Mouse (Mus musculus): Measurements from ENCODE around the gene Dab2ip. TPM values are rescaled to one million over a fixed set of nuclear protein-coding genes. Genes with fewer than 3 reads are reported as not detected.

The Dab2ip gene
- polyA plus RNA-seq, 1 experiment from 2014 or later: 42.4 TPM

GRCm38 (mm10) chr2:35670300-35670699 is 112.2 kb downstream of the Dab2ip start:
- H3K4me3 ChIP-seq (ENCODE audit: low read length): no peak overlapping the region
- no peak overlapping the region for H3K9ac ChIP-seq (ENCODE audit: low read depth, low read length)
- peaks cover 2% of the 10 kb centered on the region; the same call in 1 of the 2 replicates for H3K36me3 ChIP-seq (ENCODE audit: control insufficient read depth, insufficient read depth, low read length)
- no peak overlapping the region for H3K4me2 ChIP-seq (replicated peaks; ENCODE audit: low read depth, low read length)
- H3K9me3 ChIP-seq (ENCODE audit: control insufficient read depth, low read length): no peaks in the 10 kb centered on the region
- ATAC-seq (ENCODE audit: low FRiP score, low TSS enrichment): no peak
- H3K27me3 ChIP-seq (ENCODE audit: control insufficient read depth, insufficient read depth, low read length): no peaks in the 10 kb centered on the region
- no peak overlapping the region for H3K27ac ChIP-seq (ENCODE audit: low read depth, low read length)
- 90% methylated on average over 9 of the region's 9 CpGs for WGBS
- H3K4me1 ChIP-seq (ENCODE audit: control insufficient read depth, insufficient read depth, low read length): peaks cover 31% of the 10 kb centered on the region

DNA sequence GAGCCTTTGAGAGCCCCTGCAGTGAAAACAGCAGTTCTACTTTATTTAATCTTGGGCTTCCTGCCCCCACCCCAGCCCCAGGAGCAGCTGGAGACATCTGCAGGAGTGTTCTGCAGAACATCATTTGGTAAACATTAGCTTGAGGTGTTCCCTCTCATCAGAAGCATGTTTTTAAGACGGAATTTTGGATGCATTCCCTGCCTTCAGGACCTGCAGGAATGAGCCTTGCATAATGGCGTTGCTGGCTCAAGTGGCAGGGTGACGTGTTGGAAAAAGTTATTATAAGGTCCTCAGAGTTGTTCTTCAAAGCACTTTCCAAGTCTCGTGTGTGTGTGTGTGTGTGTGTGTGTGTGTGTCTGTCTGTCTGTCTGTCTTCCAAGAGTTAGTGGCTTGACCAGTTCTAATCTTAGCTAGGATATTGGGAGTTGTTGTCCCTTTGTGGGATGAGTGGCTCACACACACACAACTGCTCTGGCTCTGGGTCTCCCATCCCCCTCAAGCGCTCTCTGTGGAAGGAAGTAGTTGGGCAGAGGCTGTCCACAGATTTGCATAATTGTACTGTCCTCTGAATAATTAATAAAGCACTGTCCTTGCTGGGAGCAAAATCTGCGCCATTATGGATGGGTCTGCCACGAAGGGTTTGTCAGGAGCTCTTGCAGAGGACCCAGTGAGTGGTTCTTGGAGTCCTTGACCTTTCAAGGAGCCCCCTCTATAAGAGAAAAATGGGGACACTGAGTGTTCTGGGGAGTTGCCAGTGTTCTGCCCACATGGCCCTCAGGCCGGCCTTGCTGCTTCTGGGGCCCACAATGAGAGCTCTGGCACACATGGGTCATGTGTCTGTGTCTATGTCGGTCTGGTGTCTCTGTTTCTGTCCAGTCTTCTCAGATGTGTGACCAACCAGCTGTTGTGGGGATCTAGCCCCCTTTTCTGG is 114.2 kb downstream of the Dab2ip start:
- Histone ChIP-seq H3K27ac (ENCODE audit: low read depth, low read length) (no peak overlapping the region), H3K4me2 (replicated peaks; ENCODE audit: low read depth, low read length) (no peak overlapping the region), H3K36me3 (ENCODE audit: control insufficient read depth, insufficient read depth, low read length) (peaks cover 2% of the 10 kb centered on the region; the same call in 1 of the 2 replicates), H3K4me1 (ENCODE audit: control insufficient read depth, insufficient read depth, low read length) (peaks cover 50% of the 10 kb centered on the region), H3K4me3 (ENCODE audit: low read length) (no peak overlapping the region), H3K9me3 (ENCODE audit: control insufficient read depth, low read length) (no peaks in the 10 kb centered on the region), H3K27me3 (ENCODE audit: control insufficient read depth, insufficient read depth, low read length) (no peaks in the 10 kb centered on the region), H3K9ac (ENCODE audit: low read depth, low read length) (no peak overlapping the region)
- 73% methylated on average over 9 of the region's 9 CpGs for WGBS
- no peak for ATAC-seq (ENCODE audit: low FRiP score, low TSS enrichment)

- peaks cover 2% of the 10 kb centered on the region; the same call in 1 of the 2 replicates for H3K36me3 ChIP-seq (ENCODE audit: control insufficient read depth, insufficient read depth, low read length)
- no peak overlapping the region for H3K9ac ChIP-seq (ENCODE audit: low read depth, low read length)
- H3K9me3 ChIP-seq (ENCODE audit: control insufficient read depth, low read length): no peaks in the 10 kb centered on the region
- H3K4me2 ChIP-seq (replicated peaks; ENCODE audit: low read depth, low read length): no peak overlapping the region
- H3K4me3 ChIP-seq (ENCODE audit: low read length): no peak overlapping the region
- H3K27me3 ChIP-seq (ENCODE audit: control insufficient read depth, insufficient read depth, low read length): no peaks in the 10 kb centered on the region
- 88% methylated on average over 3 of the region's 3 CpGs for WGBS
- H3K27ac ChIP-seq (ENCODE audit: low read depth, low read length): no peak overlapping the region
- H3K4me1 ChIP-seq (ENCODE audit: control insufficient read depth, insufficient read depth, low read length): peaks cover 59% of the 10 kb centered on the region
- ATAC-seq (ENCODE audit: low FRiP score, low TSS enrichment): no peak
Measured at GRCm38 (mm10) chr2:35673181-35673580, 115.1 kb downstream of the Dab2ip start.

DNA sequence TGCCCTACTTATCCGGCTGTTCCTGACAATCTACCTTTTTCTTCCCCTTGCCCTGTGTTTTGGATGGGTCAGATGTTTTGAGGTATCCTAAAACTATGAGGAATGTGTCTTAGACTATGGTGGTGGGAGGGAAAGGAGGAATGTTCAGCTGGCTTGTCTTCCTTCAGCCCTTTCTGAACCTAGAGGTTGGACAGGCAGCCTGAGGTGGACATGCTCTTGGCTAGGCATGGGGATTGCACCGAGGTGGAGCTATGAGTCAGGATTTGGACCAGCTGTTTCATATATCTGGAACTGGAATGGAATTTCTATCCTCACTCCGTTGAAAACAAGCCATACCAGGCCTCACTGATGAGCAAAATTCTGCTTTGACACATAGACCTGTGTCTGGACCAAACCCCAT is 115.9 kb downstream of the Dab2ip start:
- Histone ChIP-seq H3K9me3 (ENCODE audit: control insufficient read depth, low read length) (no peaks in the 10 kb centered on the region), H3K4me3 (ENCODE audit: low read length) (no peak overlapping the region), H3K27me3 (ENCODE audit: control insufficient read depth, insufficient read depth, low read length) (no peaks in the 10 kb centered on the region), H3K4me2 (replicated peaks; ENCODE audit: low read depth, low read length) (no peak overlapping the region), H3K4me1 (ENCODE audit: control insufficient read depth, insufficient read depth, low read length) (peaks cover 62% of the 10 kb centered on the region), H3K36me3 (ENCODE audit: control insufficient read depth, insufficient read depth, low read length) (peaks cover 2% of the 10 kb centered on the region; the same call in 1 of the 2 replicates), H3K9ac (ENCODE audit: low read depth, low read length) (no peak overlapping the region), H3K27ac (ENCODE audit: low read depth, low read length) (no peak overlapping the region)
- no peak for ATAC-seq (ENCODE audit: low FRiP score, low TSS enrichment)
- 68% methylated on average over 3 of the region's 3 CpGs for WGBS

DNA sequence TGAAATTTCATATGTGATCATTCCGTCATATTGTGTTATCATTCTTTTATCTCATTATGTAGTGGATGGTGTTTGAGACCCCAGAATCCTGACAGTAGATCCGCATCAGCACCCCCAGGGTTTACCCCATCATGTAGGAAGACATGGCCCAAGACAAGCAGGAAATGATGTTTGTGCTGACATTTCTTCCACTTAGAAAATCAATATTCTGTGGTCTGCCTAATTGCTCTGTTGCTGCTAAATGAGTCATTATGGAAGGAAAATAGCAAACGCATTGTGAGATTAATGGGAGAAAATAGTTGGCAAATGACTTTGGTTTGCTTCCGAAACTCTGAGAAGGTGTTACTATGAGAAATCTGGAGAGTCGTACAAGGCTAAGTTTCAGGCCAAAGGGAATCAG is 116.4 kb downstream of the Dab2ip start:
- WGBS: 85% methylated on average over 5 of the region's 5 CpGs
- ATAC-seq (ENCODE audit: low FRiP score, low TSS enrichment): no peak

GRCm38 (mm10) chr2:35676075-35676665 is 118.1 kb downstream of the Dab2ip start:
- Histone ChIP-seq H3K9ac (ENCODE audit: low read depth, low read length) (no peak overlapping the region; the same call in 1 of the 2 replicates), H3K27me3 (ENCODE audit: control insufficient read depth, insufficient read depth, low read length) (no peaks in the 10 kb centered on the region), H3K4me2 (replicated peaks; ENCODE audit: low read depth, low read length) (no peak overlapping the region), H3K9me3 (ENCODE audit: control insufficient read depth, low read length) (no peaks in the 10 kb centered on the region), H3K4me1 (ENCODE audit: control insufficient read depth, insufficient read depth, low read length) (peaks cover 71% of the 10 kb centered on the region), H3K4me3 (ENCODE audit: low read length) (no peak overlapping the region), H3K36me3 (ENCODE audit: control insufficient read depth, insufficient read depth, low read length) (peaks cover 5% of the 10 kb centered on the region; the same call in 1 of the 2 replicates), H3K27ac (ENCODE audit: low read depth, low read length) (0 out of 2 replicates have a peak overlapping the region, but pooled peaks have one; percentile 39)
- no peak; the same call in 1 of the 2 replicates for ATAC-seq (ENCODE audit: low FRiP score, low TSS enrichment)
- WGBS: 55% methylated on average over 5 of the region's 5 CpGs

More for the DNA sequence above, 116.4 kb downstream of the Dab2ip start:
- H3K27ac ChIP-seq (ENCODE audit: low read depth, low read length): no peak overlapping the region
- H3K4me1 ChIP-seq (ENCODE audit: control insufficient read depth, insufficient read depth, low read length): peaks cover 59% of the 10 kb centered on the region
- H3K4me2 ChIP-seq (replicated peaks; ENCODE audit: low read depth, low read length): no peak overlapping the region
- peaks cover 4% of the 10 kb centered on the region; the same call in 1 of the 2 replicates for H3K36me3 ChIP-seq (ENCODE audit: control insufficient read depth, insufficient read depth, low read length)
- H3K27me3 ChIP-seq (ENCODE audit: control insufficient read depth, insufficient read depth, low read length): no peaks in the 10 kb centered on the region
- H3K9me3 ChIP-seq (ENCODE audit: control insufficient read depth, low read length): no peaks in the 10 kb centered on the region
- no peak overlapping the region for H3K4me3 ChIP-seq (ENCODE audit: low read length)
- no peak overlapping the region for H3K9ac ChIP-seq (ENCODE audit: low read depth, low read length)

GRCm38 (mm10) chr2:35677855-35678254 is 119.8 kb downstream of the Dab2ip start:
- peak; percentile 21; the same call in 1 of the 2 replicates for ATAC-seq (ENCODE audit: low FRiP score, low TSS enrichment)
- H3K9me3 ChIP-seq (ENCODE audit: control insufficient read depth, low read length): no peaks in the 10 kb centered on the region
- 18% methylated on average over 8 of the region's 8 CpGs for WGBS
- H3K27me3 ChIP-seq (ENCODE audit: control insufficient read depth, insufficient read depth, low read length): no peaks in the 10 kb centered on the region
- peaks cover 5% of the 10 kb centered on the region; the same call in 1 of the 2 replicates for H3K36me3 ChIP-seq (ENCODE audit: control insufficient read depth, insufficient read depth, low read length)
- H3K9ac ChIP-seq (ENCODE audit: low read depth, low read length): no peak overlapping the region
- H3K27ac ChIP-seq (ENCODE audit: low read depth, low read length): peak overlapping the region; percentile 43
- H3K4me1 ChIP-seq (ENCODE audit: control insufficient read depth, insufficient read depth, low read length): peaks cover 78% of the 10 kb centered on the region
- H3K4me3 ChIP-seq (ENCODE audit: low read length): no peak overlapping the region
- H3K4me2 ChIP-seq (replicated peaks; ENCODE audit: low read depth, low read length): no peak overlapping the region

DNA sequence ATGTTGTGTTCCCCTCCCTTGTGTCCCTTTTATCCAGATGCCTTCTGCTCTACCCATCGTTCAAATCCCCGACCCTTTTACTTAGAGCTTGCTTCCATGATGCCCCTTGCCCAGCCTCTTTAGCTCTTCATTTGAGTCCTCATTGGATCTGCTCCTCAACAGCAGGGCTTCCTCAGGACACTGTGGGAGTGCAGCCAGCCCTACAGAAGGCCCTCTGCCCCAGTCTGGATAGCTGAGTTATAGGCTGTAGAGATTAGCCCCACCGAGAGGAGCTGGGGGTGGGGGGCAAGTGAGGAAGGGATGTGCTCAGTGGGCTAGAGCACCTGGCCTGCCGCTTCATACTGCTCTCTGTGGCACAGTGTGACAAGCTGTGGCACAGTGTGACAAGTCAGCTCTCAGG is 120.4 kb downstream of the Dab2ip start:
- 37% methylated on average over 4 of the region's 4 CpGs for WGBS
- H3K27ac ChIP-seq (ENCODE audit: low read depth, low read length): no peak overlapping the region; the same call in 1 of the 2 replicates

More for the DNA sequence above, 120.4 kb downstream of the Dab2ip start:
- Histone ChIP-seq H3K27me3 (ENCODE audit: control insufficient read depth, insufficient read depth, low read length) (no peaks in the 10 kb centered on the region), H3K9me3 (ENCODE audit: control insufficient read depth, low read length) (no peaks in the 10 kb centered on the region), H3K36me3 (ENCODE audit: control insufficient read depth, insufficient read depth, low read length) (0 out of 2 replicates have a peak, but pooled peaks cover 3% of the 10 kb centered on the region), H3K9ac (ENCODE audit: low read depth, low read length) (no peak overlapping the region), H3K4me2 (replicated peaks; ENCODE audit: low read depth, low read length) (no peak overlapping the region), H3K4me1 (ENCODE audit: control insufficient read depth, insufficient read depth, low read length) (peaks cover 78% of the 10 kb centered on the region), H3K4me3 (ENCODE audit: low read length) (no peak overlapping the region)
- no peak for ATAC-seq (ENCODE audit: low FRiP score, low TSS enrichment)

Data from kidney, embryonic 14.5 days (tissue).